Mouse (Mus musculus): ENCODE data around the gene Gon4l. TPM values are rescaled to one million over a fixed set of nuclear protein-coding genes. Genes with fewer than 3 reads are reported as not detected.
"Not testable (repeated sequence)": the region's sequence is repeated elsewhere in the genome, so short reads cannot be mapped to it uniquely, and the experiment has no call there.

Gene Gon4l
- 2.7 and 3.3 TPM in 2 replicates for polyA plus RNA-seq (2015; fragmentation: Nextera tagmentation; extraction: Ambion mirVana)

GRCm38 (mm10) chr3:88834951-88835491 lies at the start of gene Gon4l:
Gene Gon4l (plus strand): TSS chr3:88835231.
- 3% methylated on average over 26 of the region's 39 CpGs for WGBS (ENCODE audit: insufficient replicate concordance)
- H3K27ac ChIP-seq (replicated peaks), result peak within 1 kb of the TSS; percentile 51; the same call in 1 of the 2 replicates

GRCm38 (mm10) chr3:88786323-88786722 lies 48.7 kb upstream of the Gon4l start:
- H3K27ac ChIP-seq (replicated peaks); H3K27me3 ChIP-seq; H3K9me3 ChIP-seq (replicated peaks); H3K4me3 ChIP-seq (replicated peaks); H3K4me1 ChIP-seq (replicated peaks); H3K9ac ChIP-seq; H3K4me2 ChIP-seq; ATAC-seq (ENCODE audit: insufficient read depth): not testable (repeated sequence)
- 62% methylated on average over 1 of the region's 4 CpGs for WGBS (ENCODE audit: insufficient replicate concordance)
- peaks cover 13% of the 10 kb centered on the region for H3K36me3 ChIP-seq (replicated peaks)

More at GRCm38 (mm10) chr3:88834951-88835491, at the start of gene Gon4l:
- not testable (repeated sequence) for H3K27me3 ChIP-seq; H3K9me3 ChIP-seq (replicated peaks)
- Histone ChIP-seq H3K4me2 (peak within 1 kb of the TSS; percentile 72), H3K4me1 (replicated peaks) (peaks cover 15% of the 10 kb centered on the region), H3K4me3 (replicated peaks) (peak within 1 kb of the TSS; percentile 57), H3K36me3 (replicated peaks) (peaks cover 15% of the 10 kb centered on the region), H3K9ac (peak within 1 kb of the TSS; percentile 43)
- ATAC-seq (ENCODE audit: insufficient read depth), result peak; percentile 85

GRCm38 (mm10) chr3:88786805-88787204 lies 48.2 kb upstream of the Gon4l start:
- WGBS (ENCODE audit: insufficient replicate concordance), result no CpG with 5 or more reads among the region's 8 CpGs
- H3K27ac ChIP-seq (replicated peaks); H3K4me3 ChIP-seq (replicated peaks); H3K4me2 ChIP-seq; ATAC-seq (ENCODE audit: insufficient read depth); H3K9me3 ChIP-seq (replicated peaks); H3K4me1 ChIP-seq (replicated peaks); H3K9ac ChIP-seq; H3K27me3 ChIP-seq: not testable (repeated sequence)
- H3K36me3 ChIP-seq (replicated peaks), result peaks cover 13% of the 10 kb centered on the region

- peaks cover 13% of the 10 kb centered on the region for H3K36me3 ChIP-seq (replicated peaks)
- H3K9me3 ChIP-seq (replicated peaks); H3K4me1 ChIP-seq (replicated peaks); H3K9ac ChIP-seq; ATAC-seq (ENCODE audit: insufficient read depth); H3K27ac ChIP-seq (replicated peaks); H3K4me2 ChIP-seq; H3K4me3 ChIP-seq (replicated peaks); H3K27me3 ChIP-seq: not testable (repeated sequence)
- 90% methylated on average over 3 of the region's 4 CpGs for WGBS (ENCODE audit: insufficient replicate concordance)
Measured at GRCm38 (mm10) chr3:88788033-88788432, 47.0 kb upstream of the Gon4l start.

- not testable (repeated sequence) for H3K4me2 ChIP-seq; H3K27ac ChIP-seq (replicated peaks); H3K9ac ChIP-seq; H3K27me3 ChIP-seq; H3K9me3 ChIP-seq (replicated peaks); H3K4me1 ChIP-seq (replicated peaks); ATAC-seq (ENCODE audit: insufficient read depth); H3K36me3 ChIP-seq (replicated peaks); H3K4me3 ChIP-seq (replicated peaks)
- 82% methylated on average over 6 of the region's 6 CpGs for WGBS (ENCODE audit: insufficient replicate concordance)
Measured at GRCm38 (mm10) chr3:88797507-88797906, 37.5 kb upstream of the Gon4l start.

GRCm38 (mm10) chr3:88803910-88804540 lies 31.0 kb upstream of the Gon4l start:
- H3K4me2 ChIP-seq, result no peak overlapping the region
- no peaks in the 10 kb centered on the region for H3K9me3 ChIP-seq (replicated peaks)
- no peaks in the 10 kb centered on the region for H3K27me3 ChIP-seq
- H3K4me3 ChIP-seq (replicated peaks), result no peak overlapping the region
- no peak for ATAC-seq (ENCODE audit: insufficient read depth)
- WGBS (ENCODE audit: insufficient replicate concordance), result 75% methylated on average over 5 of the region's 5 CpGs
- no peaks in the 10 kb centered on the region for H3K4me1 ChIP-seq (replicated peaks)
- peaks cover 11% of the 10 kb centered on the region for H3K36me3 ChIP-seq (replicated peaks)
- no peak overlapping the region for H3K27ac ChIP-seq (replicated peaks)
- H3K9ac ChIP-seq, result no peak overlapping the region

- ATAC-seq (ENCODE audit: insufficient read depth), result no peak
- 71% methylated on average over 1 of the region's 1 CpGs for WGBS (ENCODE audit: insufficient replicate concordance)
- no peaks in the 10 kb centered on the region for H3K27me3 ChIP-seq
- H3K27ac ChIP-seq (replicated peaks), result no peak overlapping the region
- peaks cover 21% of the 10 kb centered on the region for H3K36me3 ChIP-seq (replicated peaks)
- no peak overlapping the region for H3K9ac ChIP-seq
- no peaks in the 10 kb centered on the region for H3K9me3 ChIP-seq (replicated peaks)
- no peak overlapping the region for H3K4me3 ChIP-seq (replicated peaks)
- H3K4me1 ChIP-seq (replicated peaks), result no peaks in the 10 kb centered on the region
- no peak overlapping the region for H3K4me2 ChIP-seq
Measured at GRCm38 (mm10) chr3:88825710-88826109, 9.3 kb upstream of the Gon4l start.

- 87% methylated on average over 9 of the region's 9 CpGs for WGBS (ENCODE audit: insufficient replicate concordance)
Measured at GRCm38 (mm10) chr3:88827231-88827630, 7.8 kb upstream of the Gon4l start.

GRCm38 (mm10) chr3:88831177-88832121 lies 3.6 kb upstream of the Gon4l start:
- WGBS (ENCODE audit: insufficient replicate concordance), result 9% methylated on average over 22 of the region's 28 CpGs
- not testable (repeated sequence) for H3K9me3 ChIP-seq (replicated peaks); H3K4me3 ChIP-seq (replicated peaks); H3K9ac ChIP-seq; H3K27ac ChIP-seq (replicated peaks); H3K27me3 ChIP-seq; H3K36me3 ChIP-seq (replicated peaks); H3K4me1 ChIP-seq (replicated peaks)
- peak overlapping the region; percentile 45 for H3K4me2 ChIP-seq
- ATAC-seq (ENCODE audit: insufficient read depth), result 0 out of 2 replicates have a peak, but pooled peaks have one; percentile 1

More at GRCm38 (mm10) chr3:88827231-88827630, 7.8 kb upstream of the Gon4l start:
- H3K27ac ChIP-seq (replicated peaks), result no peak overlapping the region
- H3K9ac ChIP-seq, result no peak overlapping the region
- no peak for ATAC-seq (ENCODE audit: insufficient read depth)
- peaks cover 5% of the 10 kb centered on the region; the same call in 1 of the 2 replicates for H3K4me1 ChIP-seq (replicated peaks)
- no peak overlapping the region for H3K4me3 ChIP-seq (replicated peaks)
- H3K27me3 ChIP-seq, result no peaks in the 10 kb centered on the region
- H3K4me2 ChIP-seq, result no peak overlapping the region
- H3K9me3 ChIP-seq (replicated peaks), result no peaks in the 10 kb centered on the region
- H3K36me3 ChIP-seq (replicated peaks), result peaks cover 16% of the 10 kb centered on the region

GRCm38 (mm10) chr3:88832388-88832787 lies 2.6 kb upstream of the Gon4l start:
- H3K9me3 ChIP-seq (replicated peaks); H3K27ac ChIP-seq (replicated peaks); H3K27me3 ChIP-seq; H3K36me3 ChIP-seq (replicated peaks); H3K4me3 ChIP-seq (replicated peaks); H3K9ac ChIP-seq; H3K4me1 ChIP-seq (replicated peaks): not testable (repeated sequence)
- 4% methylated on average over 14 of the region's 14 CpGs for WGBS (ENCODE audit: insufficient replicate concordance)
- peak overlapping the region; percentile 46 for H3K4me2 ChIP-seq
- ATAC-seq (ENCODE audit: insufficient read depth), result peak; percentile 33

GRCm38 (mm10) chr3:88849172-88849571 lies 14.1 kb downstream of the Gon4l start:
- no peaks in the 10 kb centered on the region for H3K9me3 ChIP-seq (replicated peaks)
- no peak overlapping the region for H3K4me3 ChIP-seq (replicated peaks)
- no peak overlapping the region for H3K9ac ChIP-seq
- no peak for ATAC-seq (ENCODE audit: insufficient read depth)
- no peaks in the 10 kb centered on the region for H3K27me3 ChIP-seq
- H3K36me3 ChIP-seq (replicated peaks), result peaks cover 46% of the 10 kb centered on the region
- 64% methylated on average over 4 of the region's 4 CpGs for WGBS (ENCODE audit: insufficient replicate concordance)
- no peak overlapping the region for H3K4me2 ChIP-seq
- no peak overlapping the region for H3K27ac ChIP-seq (replicated peaks)
- no peaks in the 10 kb centered on the region for H3K4me1 ChIP-seq (replicated peaks)
